Mouse (Mus musculus): ENCODE results near the gene 4930556J24Rik. TPM values are rescaled to one million over a fixed set of nuclear protein-coding genes. Genes with fewer than 3 reads are reported as not detected.
"Not testable (repeated sequence)": the region's sequence is repeated elsewhere in the genome, so short reads cannot be mapped to it uniquely, and the experiment has no call there.

4930556J24Rik gene
- not detected for total RNA-seq (2021)

DNA sequence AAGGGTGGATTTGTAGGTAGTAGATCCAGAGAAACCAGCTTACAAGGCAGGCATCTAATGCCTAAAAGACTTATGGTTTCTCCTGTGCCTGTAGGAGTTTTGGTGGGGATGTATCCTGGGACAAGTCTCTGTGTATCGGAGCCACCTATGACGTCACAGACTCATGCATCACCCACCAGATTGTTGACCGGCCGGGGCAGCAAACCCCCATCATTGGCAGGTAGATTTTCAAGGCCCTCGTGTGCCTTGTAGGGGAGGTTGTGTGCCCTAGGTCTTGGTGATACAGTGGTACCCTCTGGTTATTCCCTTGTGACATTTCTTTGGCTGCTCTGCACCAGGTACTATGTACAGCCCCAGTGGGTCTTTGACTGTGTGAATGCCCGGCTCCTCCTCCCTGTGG lies at the start of gene 4930556J24Rik:
TSS of gene 4930556J24Rik (minus strand) at position 101 of the 400 bp plus-strand sequence.
- intact Hi-C loops (cut with DNase I): no loop called here
- no peak for DNase-seq

DNA sequence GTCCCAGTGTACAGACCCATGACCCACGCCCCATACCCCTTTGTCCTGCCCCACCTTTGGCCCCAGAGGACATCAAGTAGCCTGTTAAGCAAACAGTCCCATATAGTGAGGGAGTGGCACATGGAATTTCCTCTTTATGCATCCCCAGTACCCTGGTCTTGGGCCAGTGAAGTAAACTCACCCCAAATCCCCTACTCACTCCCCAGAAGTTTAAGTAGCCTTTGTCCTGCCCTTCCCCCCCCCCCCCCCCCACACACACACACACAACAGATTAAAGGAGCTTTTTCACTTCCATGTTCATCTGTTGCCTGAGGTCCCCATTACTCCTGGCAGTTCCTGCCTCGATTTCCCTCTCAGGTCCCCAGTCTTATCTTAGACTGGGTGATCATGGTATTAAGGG lies 46.7 kb upstream of the 4930556J24Rik start:
- no peak for DNase-seq
- intact Hi-C loops (cut with DNase I): no loop called here

DNA sequence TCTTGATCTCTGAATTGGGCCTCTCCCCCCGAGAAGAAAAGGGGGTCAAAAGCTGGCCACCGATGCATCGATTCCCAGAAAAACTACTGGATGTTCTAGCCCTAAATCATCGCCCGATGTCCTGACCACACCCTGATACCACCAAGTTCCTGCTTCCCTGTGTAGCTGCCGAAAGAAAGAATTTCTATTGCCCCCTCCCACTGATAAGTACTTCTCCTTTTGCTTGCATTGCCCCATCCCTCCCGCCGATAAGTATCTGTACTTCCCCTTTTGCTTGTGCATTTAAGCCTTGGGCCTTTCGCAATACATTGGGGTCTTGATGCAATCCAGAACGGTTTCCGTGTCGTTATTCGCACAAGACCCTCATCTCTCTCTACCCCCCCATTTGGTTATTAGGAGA lies 45.5 kb upstream of the 4930556J24Rik start:
- DNase-seq; intact Hi-C loops (cut with DNase I): not testable (repeated sequence)

DNA sequence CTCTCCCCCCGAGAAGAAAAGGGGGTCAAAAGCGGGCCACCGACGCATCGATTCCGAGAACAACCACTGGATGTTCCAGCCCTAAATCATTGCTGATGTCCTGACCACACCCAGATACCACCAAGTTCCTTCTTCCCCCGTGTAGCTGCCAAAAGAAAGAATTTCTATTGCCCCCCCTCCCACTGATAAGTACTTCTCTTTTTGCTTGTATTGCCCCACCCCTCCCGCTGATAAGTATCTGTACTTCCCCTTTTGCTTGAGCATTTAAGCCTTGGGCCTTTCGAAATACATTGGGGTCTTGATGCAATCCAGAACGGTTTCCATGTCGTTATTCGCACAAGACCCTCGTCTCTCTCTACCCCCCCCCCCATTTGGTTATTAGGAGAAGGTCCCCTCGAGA lies 39.2 kb upstream of the 4930556J24Rik start:
- intact Hi-C loops (cut with DNase I): not testable (repeated sequence)

DNA sequence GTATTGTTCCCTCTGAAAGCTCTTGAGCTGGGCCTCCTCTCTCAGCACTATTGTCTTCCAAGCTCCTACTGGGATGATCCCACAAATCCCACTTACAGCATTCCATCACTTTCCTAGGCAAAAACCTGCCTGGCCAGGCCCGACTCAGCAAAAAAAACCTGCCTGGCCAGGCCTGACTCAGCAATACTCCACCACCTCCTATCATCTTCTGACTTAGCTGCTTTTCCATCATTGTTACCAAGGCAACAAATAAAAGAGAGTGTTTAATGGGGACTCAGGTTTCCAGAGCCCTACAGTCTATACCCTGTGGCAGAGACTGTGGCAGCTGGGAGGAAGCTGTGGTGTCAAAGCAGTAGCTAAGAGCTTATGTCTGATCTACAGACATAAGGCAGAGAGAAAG lies 36.0 kb upstream of the 4930556J24Rik start:
- intact Hi-C loops (cut with DNase I): no loop called here
- no peak for DNase-seq

More for the DNA sequence above, 39.2 kb upstream of the 4930556J24Rik start:
- DNase-seq: not testable (repeated sequence)

DNA sequence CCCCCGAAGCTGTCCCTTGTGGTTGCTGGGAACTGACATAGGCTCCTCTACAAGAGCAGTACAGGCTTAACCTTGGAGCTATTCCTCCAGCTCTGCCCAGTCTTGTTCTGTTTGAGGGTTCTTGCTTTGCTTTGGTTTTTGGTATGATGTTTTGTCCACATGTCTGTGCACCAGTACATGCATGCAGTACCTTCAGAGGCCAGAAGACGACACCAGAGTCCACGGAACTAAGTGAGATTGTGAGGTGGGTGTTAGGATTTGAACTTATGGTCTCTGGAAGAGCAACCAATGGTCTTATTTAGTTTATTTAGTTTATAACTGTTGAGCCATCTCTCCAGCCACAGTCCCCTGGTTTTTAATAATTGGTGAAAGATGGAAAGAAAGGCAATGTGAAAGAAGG lies 29.9 kb upstream of the 4930556J24Rik start:
- intact Hi-C loops (cut with DNase I): no loop called here
- DNase-seq: no peak

DNA sequence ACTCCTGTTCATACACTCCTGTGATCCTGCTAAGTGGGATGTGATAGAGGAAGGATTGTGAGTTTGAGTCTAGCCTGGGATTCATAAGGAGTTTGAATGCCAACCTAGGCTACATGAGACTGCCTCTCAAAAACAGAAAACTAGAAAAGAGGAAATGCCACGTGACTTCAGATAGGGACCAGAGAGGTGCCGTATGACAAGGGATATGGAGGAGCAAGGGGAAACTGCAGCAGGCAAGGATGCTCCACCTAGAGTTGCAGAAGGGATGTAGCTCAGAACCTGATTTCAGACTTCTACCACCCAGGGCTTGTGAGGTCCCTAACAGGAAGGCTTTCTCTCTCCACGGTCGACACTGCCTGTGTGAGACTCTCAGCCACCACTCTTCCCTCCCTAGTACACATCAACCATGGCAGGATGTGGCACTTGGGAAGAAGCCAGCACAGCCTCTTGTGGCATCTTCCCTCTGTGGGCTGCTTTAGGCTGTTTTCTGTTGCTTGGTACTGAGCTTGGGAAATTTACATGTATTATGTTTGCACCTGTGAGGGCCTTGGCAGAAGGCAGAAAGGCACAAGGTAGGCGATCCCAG lies 28.7 kb upstream of the 4930556J24Rik start:
- no peak for DNase-seq
- intact Hi-C loops (cut with DNase I): no loop called here

DNA sequence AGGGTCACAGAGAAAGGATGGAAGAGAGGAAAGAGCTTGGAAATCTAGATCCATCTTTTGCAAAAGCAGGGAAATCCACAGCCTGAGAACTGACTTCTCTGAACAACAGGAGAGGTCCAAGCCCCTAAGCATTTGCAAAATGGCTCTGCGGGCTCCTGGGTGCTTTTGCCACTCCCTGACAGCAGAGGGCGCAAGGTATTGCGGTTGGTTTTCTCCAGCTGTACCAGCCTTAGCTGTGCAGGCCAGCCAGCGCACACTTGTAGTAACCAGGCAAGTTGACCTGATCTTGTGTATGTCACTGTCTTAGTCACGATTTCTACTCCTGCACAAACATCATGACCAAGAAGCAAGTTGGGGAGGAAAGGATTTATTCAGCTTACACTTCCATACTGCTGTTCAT lies 25.0 kb upstream of the 4930556J24Rik start:
- intact Hi-C loops (cut with DNase I): loop anchor here (5.0 kb wide), 1 partner anchor 81 kb away; no protein-coding TSS in a partner anchor

DNA sequence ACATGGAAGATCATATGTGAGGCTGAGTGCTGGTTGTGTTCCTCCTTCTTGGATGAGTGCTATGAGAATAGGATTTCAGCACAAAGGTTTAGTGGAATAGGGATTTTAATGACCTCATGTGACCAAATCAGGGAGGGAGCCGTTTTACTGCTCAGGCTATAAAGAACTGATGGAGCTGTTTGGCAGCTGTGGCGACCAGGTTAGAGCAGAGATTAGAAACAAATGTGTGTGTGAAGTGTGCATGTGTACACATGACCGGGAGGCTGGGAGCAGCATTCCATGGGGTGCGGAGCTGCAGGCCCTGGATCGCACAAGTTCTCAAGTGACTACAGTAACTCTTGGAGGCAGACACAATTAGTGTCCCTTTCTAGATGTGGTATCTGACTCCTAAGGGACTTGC lies 23.0 kb upstream of the 4930556J24Rik start:
- no peak for DNase-seq
- intact Hi-C loops (cut with DNase I): no loop called here

More for the DNA sequence above, 25.0 kb upstream of the 4930556J24Rik start:
- peak; percentile 68 for DNase-seq

DNA sequence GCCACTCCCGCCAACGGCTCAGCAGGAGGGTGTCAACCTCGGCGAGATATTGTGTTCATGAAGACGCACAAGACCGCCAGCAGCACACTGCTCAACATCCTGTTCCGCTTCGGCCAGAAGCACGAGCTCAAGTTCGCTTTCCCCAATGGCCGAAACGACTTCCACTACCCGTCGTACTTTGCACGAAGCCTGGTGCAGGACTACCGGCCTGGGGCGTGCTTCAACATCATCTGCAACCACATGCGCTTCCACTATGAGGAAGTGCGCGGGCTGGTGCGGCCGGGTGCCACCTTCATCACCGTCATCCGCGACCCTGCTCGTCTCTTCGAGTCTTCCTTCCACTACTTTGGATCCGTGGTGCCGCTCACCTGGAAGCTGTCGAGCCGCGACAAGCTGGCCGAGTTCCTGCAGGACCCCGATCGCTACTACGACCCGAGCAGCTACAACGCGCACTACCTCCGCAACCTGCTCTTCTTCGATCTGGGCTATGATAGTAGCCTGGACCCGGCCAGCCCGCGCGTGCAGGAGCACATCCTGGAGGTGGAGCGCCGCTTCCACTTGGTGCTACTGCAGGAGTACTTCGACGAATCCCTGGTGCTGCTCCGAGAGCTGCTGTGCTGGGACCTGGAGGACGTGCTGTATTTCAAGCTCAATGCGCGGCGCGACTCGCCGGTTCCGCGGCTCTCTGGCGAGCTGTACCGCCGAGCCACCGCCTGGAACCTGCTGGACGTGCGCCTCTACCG lies 21.6 kb upstream of the 4930556J24Rik start:
- DNase-seq: no peak

DNA sequence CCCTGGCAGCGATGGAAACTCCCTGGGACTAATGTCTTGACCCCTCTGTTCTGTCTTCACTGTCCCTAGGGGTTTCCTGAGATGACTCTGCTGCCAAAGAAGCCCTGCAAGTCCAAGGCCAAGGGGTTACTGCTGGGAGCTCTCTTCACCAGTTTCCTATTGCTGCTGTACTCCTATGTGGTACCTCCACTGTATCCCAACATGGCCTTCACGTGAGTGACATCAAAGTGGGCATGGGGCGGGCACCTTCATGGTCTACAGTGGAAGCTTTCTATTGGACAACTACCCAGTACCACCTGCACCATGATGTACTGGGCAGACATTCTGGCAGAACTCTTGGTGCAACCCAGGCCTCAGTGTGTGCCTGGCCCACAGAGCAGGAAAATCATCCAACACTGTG lies 20.3 kb upstream of the 4930556J24Rik start:
- no peak for DNase-seq
- intact Hi-C loops (cut with DNase I): no loop called here

More for the DNA sequence above, 21.6 kb upstream of the 4930556J24Rik start:
- intact Hi-C loops (cut with DNase I): no loop called here

DNA sequence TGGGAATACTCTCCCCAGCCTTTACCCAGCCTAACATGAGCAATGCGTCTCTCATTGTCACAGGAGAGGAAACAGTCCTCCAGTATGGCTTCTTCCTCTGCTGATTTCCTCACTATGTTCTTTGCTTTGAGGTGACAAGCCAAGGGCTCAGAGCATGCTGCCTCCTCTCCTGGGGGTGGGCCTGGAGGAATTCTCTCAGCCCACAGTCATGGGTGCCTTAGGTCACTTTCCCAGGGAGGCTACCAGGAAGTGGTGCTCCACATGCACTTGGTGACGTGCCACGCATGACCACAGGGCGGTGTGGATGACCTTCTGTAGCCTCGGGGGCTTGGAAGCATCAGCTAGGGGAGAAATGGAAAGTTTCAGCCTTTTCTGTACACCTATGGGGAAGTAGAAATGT lies 18.9 kb upstream of the 4930556J24Rik start:
- no peak for DNase-seq
- intact Hi-C loops (cut with DNase I): no loop called here

DNA sequence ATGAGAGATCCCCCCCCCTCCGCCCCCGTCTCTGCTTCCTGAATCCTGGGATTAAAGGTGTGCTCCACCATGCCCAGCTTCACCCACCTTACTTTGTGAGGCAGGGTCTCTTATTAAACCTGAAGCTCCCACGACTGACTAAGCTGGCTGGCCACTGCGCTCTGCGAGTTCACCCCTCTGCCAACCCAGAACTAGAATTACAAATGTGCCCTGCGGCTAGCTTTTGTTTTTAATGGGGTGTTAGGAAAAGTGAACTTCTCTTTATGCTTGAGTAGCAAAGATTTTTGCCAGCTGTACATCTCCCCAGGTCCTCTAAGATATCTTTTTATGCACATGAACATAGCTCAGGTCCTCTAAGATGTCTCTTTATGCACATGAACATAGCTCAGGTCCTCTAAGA lies 17.3 kb upstream of the 4930556J24Rik start:
- intact Hi-C loops (cut with DNase I): no loop called here

DNA sequence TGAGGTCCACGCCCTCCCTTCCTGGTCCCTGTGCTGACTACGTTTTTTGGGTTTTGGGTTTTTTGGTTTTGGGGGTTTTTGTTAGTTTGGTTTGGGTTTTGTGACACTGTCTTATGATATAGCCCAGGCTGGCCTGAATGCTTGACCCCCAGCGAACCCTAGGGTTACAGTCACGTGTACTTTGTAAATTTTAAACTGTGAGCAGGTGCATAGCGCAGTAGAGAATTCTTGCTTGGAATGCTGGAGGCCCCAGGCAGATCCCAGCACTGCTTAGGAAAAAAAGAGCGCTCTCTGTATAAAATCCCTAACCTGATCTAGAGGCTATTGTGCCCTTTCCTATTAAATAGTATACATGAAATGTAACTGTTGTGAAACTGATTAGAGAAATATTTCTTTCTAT lies 16.6 kb upstream of the 4930556J24Rik start:
- intact Hi-C loops (cut with DNase I): no loop called here

More for the DNA sequence above, 17.3 kb upstream of the 4930556J24Rik start:
- DNase-seq: no peak

DNA sequence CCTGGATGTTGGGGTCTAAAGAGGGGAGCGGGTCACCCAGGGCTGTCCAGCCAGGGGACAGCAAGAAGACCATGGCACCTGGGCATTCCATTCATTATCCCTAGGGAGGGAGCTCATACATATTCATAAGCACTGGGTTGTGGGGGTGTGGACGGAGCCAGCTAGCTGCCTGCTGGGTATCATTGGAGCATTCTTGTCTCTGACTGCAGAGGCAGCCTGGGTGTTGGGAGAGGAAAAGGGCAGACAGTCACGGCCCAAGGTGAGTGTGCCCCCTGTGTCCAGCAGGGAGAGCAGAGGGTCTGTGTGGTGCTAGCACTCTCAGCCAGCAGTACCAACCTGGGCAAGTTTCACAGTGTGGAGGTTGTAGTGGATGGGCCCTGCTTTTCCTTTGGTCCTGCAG lies 13.2 kb upstream of the 4930556J24Rik start:
- DNase-seq: no peak
- intact Hi-C loops (cut with DNase I): no loop called here

More for the DNA sequence above, 16.6 kb upstream of the 4930556J24Rik start:
- no peak for DNase-seq

DNA sequence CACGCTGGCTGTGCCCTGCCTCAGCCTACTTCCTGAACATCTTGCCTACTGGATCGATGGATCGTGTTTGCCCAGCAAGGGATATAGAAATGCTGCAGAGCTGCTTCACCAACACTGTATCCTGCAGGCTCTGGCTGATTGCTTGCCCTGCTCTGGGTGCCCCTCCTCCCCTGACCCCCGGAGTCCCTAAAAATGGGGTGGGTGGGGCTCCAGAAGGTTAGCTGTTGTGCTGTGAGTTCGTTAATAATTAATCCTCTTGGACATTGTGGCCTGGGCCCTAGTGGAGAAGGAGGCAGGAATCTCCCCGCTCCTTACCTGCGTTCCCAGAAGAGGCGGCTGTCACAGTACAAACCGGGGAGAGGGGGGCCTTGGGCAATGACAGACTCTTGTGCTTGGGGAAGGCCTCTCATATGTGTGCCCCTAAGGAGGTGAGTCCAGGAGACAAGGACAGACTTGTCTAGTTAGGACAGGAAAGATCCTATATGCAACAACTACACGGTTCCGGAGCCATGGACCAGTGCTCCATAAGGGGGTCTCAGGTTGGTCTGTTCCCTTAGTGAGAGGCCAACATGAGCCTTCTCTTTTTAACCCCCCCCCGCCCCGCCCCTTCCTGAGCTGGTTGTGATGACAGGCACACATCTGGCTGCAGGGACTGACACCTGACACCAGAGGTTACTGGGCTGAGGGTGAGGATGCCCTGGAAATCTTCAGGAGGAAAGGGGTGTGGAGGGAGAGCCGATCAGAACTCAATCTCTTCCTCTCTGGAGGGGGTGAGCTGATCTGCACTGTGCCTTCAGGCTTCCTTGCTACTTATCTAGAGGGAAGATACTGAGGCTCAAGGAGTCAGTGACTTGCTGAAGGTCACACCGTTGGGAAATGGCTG lies 7.5 kb upstream of the 4930556J24Rik start:
- no peak for DNase-seq
- intact Hi-C loops (cut with DNase I): no loop called here

DNA sequence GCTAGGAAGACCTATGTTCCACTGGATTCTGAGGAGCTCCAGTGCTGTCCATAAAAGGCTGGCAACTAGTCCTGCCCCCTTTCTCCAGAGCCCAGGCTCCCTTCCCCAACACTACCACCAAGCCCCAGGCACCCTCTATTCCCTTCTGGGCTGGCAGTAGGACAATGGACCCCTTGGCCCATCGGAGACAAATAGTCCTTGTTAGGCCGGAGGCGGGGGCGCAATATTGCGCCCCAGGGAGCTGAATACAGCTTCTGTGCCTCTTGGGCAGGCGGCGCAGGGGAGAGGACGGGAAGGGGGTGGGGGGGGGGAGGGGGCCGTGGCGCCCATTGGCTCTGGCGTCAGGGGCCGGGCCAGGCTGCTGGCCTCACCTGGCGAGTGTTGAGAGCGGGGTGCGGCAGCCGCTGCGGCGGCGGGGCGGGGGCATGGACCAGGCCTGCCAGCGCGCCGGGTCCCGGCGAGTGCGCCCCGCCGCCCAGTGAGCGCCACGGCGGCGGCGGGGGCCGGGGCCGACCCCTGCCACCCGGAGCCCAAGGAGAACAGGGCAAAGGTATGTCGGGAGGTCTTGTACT lies 6.8 kb upstream of the 4930556J24Rik start, which contains the start of gene Gal3st1:
TSS of gene Gal3st1 (plus strand) at position 346 of the 572 bp plus-strand sequence.
- DNase-seq: peak; percentile 23

DNA sequence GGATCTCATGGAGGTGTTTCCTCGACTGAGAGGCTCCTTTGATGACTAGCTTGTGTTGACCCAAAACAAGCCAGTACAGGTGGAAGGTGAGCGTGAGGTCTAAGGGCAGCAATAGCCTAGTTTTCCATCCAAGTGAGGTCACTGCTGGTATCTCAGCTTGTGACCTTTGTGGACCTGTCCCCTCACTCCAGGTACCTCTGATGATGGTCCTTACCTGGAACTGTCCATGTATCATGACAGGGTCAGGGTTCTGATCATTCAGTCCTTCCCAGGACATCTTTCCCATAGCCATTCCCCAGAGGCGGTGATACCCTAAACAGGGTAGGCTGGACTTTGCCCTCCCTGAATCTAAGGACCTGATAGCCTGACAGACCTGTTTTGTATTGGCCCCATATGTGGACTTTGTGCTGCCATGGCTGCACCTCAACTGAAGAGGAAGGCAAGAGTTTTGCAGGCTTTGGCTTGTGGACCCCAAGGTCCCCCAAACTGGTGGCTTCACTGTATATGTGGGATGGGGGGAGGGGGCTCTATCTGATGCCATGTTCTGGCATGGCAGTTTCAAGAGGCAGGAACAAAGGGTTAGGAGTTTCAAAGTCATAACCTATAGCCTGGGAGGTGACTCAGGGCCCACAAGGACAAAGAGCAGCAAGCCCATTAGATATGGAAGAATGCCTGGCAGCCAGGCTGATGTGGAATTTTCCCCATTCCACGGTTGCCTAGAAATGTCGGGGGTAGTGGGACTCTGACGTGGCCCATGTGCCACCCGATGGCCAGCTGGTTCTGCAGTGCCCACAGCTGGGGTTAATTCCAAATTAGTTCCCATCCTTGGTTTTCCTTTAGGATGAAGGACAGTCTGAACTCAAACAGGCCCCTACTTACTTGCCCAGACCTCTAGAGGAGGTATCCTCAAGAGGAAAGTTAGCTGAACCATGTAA lies 6.0 kb upstream of the 4930556J24Rik start:
- intact Hi-C loops (cut with DNase I): no loop called here
- DNase-seq: no peak

More for the DNA sequence above, 6.8 kb upstream of the 4930556J24Rik start, which contains the start of gene Gal3st1:
- intact Hi-C loops (cut with DNase I): no loop called here

DNA sequence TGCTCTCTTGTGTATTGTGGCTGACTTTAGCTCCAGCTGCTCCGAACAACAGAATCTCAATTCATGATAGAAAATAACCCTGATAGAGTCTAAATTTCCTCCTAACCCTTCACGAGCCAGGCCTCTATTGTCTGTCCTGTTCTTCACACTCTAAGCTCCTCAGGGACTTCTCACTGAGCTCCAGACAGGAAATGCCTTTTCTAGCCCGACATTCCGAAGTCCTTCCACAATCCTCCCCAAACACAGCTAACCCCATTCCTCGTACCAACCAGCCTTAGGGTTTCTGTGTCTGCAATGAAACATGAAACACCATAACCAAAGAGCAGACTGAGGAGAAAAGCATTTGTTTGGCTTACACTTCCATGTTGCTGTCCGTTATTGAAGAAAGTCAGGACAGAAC lies 5.0 kb upstream of the 4930556J24Rik start:
- no peak for DNase-seq

DNA sequence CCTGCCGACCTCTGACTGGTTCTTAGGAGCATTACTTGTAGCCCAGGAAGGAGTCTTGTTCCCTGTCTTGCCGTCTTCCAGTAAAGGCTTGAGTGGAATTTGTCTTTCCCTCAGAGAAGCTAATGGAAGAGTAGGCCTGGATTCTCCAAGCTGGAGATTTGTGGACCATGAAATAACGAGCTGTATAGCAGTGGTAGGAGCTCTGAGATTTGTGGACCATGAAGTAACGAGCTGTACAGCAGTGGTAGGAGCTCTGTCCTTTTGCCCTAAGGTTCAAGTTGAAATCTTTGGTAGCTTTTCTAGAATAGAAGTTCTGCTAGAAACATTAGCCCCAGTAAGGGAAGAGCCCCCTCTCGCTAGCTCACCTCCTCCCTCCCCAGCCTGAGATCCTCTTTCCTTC lies 1.8 kb upstream of the 4930556J24Rik start:
- intact Hi-C loops (cut with DNase I): no loop called here
- no peak for DNase-seq

More for the DNA sequence above, 5.0 kb upstream of the 4930556J24Rik start:
- intact Hi-C loops (cut with DNase I): no loop called here

All from left cerebral cortex, postnatal 4 days (tissue).